10 mouse cellular contexts compared by ENCODE assay signal in genomic region chr7:19842885-19843504, GRCm38 (mm10). TPM values are rescaled to one million over a fixed set of nuclear protein-coding genes. Genes with fewer than 3 reads are reported as not detected.
DNase-seq lines count a peak whose midpoint lies in the region; ATAC-seq and TF ChIP-seq lines count a peak whose summit lies in the region.
"Had no signal": no experiment of that assay in that cellular context is flagged by ENCODE, and none has a peak within 500 bp of the region (broad histone marks: within the 10 kb centered on the region; RNA-seq: fewer than 3 reads in every experiment).

No protein-coding gene starts in this region.

- DNase-seq in heart, adult 11 months = peak; percentile 96
- DNase-seq in heart, embryonic 10.5 days (ENCODE audit: low spot score) = no peak
- peak; percentile 87 for DNase-seq in kidney, postnatal 36 days
- DNase-seq in left cerebral cortex, postnatal 4 days = no peak
- DNase-seq in cerebellum, postnatal 4 days (ENCODE audit: low spot score in 2 of 2) = no peak

- intact Hi-C loops in left cerebral cortex, postnatal 4 days (cut with DNase I) = no loop called here

- no peak overlapping the region for H3K9ac ChIP-seq in intestine, embryonic 15.5 days

- H3K4me2 ChIP-seq in intestine, embryonic 15.5 days (replicated peaks) = peak overlapping the region; percentile 31

- H3K9me3 ChIP-seq in heart, embryonic 10.5 days = no peaks in the 10 kb centered on the region
- no peaks in the 10 kb centered on the region for H3K9me3 ChIP-seq in E14TG2a.4 (ENCODE audit: low read length)
- no peaks in the 10 kb centered on the region for H3K9me3 ChIP-seq in intestine, embryonic 15.5 days

- H3K4me1 ChIP-seq in heart, embryonic 10.5 days = peaks cover 14% of the 10 kb centered on the region
- H3K4me1 ChIP-seq in E14TG2a.4 (replicated peaks; ENCODE audit: low read depth, low read length) = peaks cover 62% of the 10 kb centered on the region
- H3K4me1 ChIP-seq in intestine, embryonic 15.5 days (replicated peaks) = peaks cover 20% of the 10 kb centered on the region

- no peak overlapping the region for H3K4me3 ChIP-seq in heart, embryonic 10.5 days
- peak overlapping the region; percentile 66 for H3K4me3 ChIP-seq in E14TG2a.4 (replicated peaks; ENCODE audit: low read length)
- no peak overlapping the region for H3K4me3 ChIP-seq in intestine, embryonic 15.5 days (replicated peaks)

- no peak for TF ChIP-seq CTCF in E14TG2a.4 (conservative IDR thresholded peaks at IDR 0.05; ENCODE audit: low read length)

- peak; percentile 74 for ATAC-seq in intestine, embryonic 15.5 days
- ATAC-seq in megakaryocyte-erythroid progenitor cell, adult 5-6 weeks (replicated peaks; ENCODE audit: low FRiP score, low TSS enrichment, poor library complexity, severe bottlenecking) = no peak

- H3K27ac ChIP-seq in heart, embryonic 10.5 days = no peak overlapping the region
- peak overlapping the region; percentile 72 for H3K27ac ChIP-seq in intestine, embryonic 15.5 days

- WGBS in heart, embryonic 10.5 days = 27% methylated on average over 19 of the region's 19 CpGs
- 24% methylated on average over 19 of the region's 19 CpGs for whole genome bisulfite sequencing in intestine, embryonic 15.5 days

- H3K36me3 ChIP-seq in heart, embryonic 10.5 days = no peaks in the 10 kb centered on the region
- no peaks in the 10 kb centered on the region for H3K36me3 ChIP-seq in E14TG2a.4 (ENCODE audit: insufficient read depth, low read length)
- H3K36me3 ChIP-seq in intestine, embryonic 15.5 days = no peaks in the 10 kb centered on the region

- H3K27me3 ChIP-seq in heart, embryonic 10.5 days (ENCODE audit: insufficient read depth, poor library complexity, severe bottlenecking) = peaks cover 45% of the 10 kb centered on the region
- peaks cover 13% of the 10 kb centered on the region for H3K27me3 ChIP-seq in E14TG2a.4 (ENCODE audit: insufficient read depth, low read length)
- H3K27me3 ChIP-seq in intestine, embryonic 15.5 days (replicated peaks) = no peaks in the 10 kb centered on the region

RNA-seq across cellular contexts. Expression of gene Gm19345, which starts 8.8 kb away (rescaled TPM):
- not detected in 2 replicates for polyA plus RNA-seq in heart, embryonic 10.5 days (2016; fragmentation: Nextera tagmentation; extraction: Ambion mirVana)
- polyA plus RNA-seq in intestine, embryonic 15.5 days (2015; fragmentation: Nextera tagmentation; extraction: Ambion mirVana) = 0.14 and 0.16 TPM in 2 replicates
- total RNA-seq in left cerebral cortex, postnatal 4 days (2021) = 10 to 100 TPM; 14.8 to 15.9 TPM
- total RNA-seq in megakaryocyte-erythroid progenitor cell, adult 5-6 weeks (2014; fragmentation: Nextera tagmentation) = not detected in 2 replicates
- total RNA-seq in megakaryocyte-erythroid progenitor cell, adult 5-6 weeks (2017) = not detected in 2 replicates
- total RNA-seq: monocyte, adult 5-6 weeks had no signal
- polyA plus RNA-seq: heart, postnatal 0 days had no signal

RNA-seq across cellular contexts. Expression of gene Ceacam16, which starts 18.1 kb away (rescaled TPM):
- 0.09 TPM in 1 of 2 replicates, not detected in the other for polyA plus RNA-seq in heart, embryonic 10.5 days (2016; fragmentation: Nextera tagmentation; extraction: Ambion mirVana)
- polyA plus RNA-seq in intestine, embryonic 15.5 days (2015; fragmentation: Nextera tagmentation; extraction: Ambion mirVana) = not detected in 2 replicates
- not detected for total RNA-seq in left cerebral cortex, postnatal 4 days (2021)
- not detected in 2 replicates for total RNA-seq in megakaryocyte-erythroid progenitor cell, adult 5-6 weeks (2014; fragmentation: Nextera tagmentation)
- not detected in 2 replicates for total RNA-seq in megakaryocyte-erythroid progenitor cell, adult 5-6 weeks (2017)
- total RNA-seq: monocyte, adult 5-6 weeks had no signal
- polyA plus RNA-seq: heart, postnatal 0 days had no signal

RNA-seq across cellular contexts. Expression of gene Bcl3, which starts 20.4 kb away (rescaled TPM):
- 1.3 and 2.7 TPM in 2 replicates for polyA plus RNA-seq in heart, embryonic 10.5 days (2016; fragmentation: Nextera tagmentation; extraction: Ambion mirVana)
- polyA plus RNA-seq in intestine, embryonic 15.5 days (2015; fragmentation: Nextera tagmentation; extraction: Ambion mirVana) = 13.3 and 13.9 TPM in 2 replicates
- 1 to 10 TPM in 1 of 2 experiments, under 1 TPM in 1; 0.76 to 1.3 TPM for total RNA-seq in left cerebral cortex, postnatal 4 days (2021)
- 3.3 TPM in 1 of 2 replicates, not detected in the other for total RNA-seq in megakaryocyte-erythroid progenitor cell, adult 5-6 weeks (2014; fragmentation: Nextera tagmentation)
- 0.34 TPM in 1 of 2 replicates, not detected in the other for total RNA-seq in megakaryocyte-erythroid progenitor cell, adult 5-6 weeks (2017)

RNA-seq across cellular contexts. Expression of gene Ceacam19, which starts 44.8 kb away (rescaled TPM):
- polyA plus RNA-seq in heart, embryonic 10.5 days (2016; fragmentation: Nextera tagmentation; extraction: Ambion mirVana) = not detected in 2 replicates
- polyA plus RNA-seq in intestine, embryonic 15.5 days (2015; fragmentation: Nextera tagmentation; extraction: Ambion mirVana) = not detected in 2 replicates
- not detected for total RNA-seq in left cerebral cortex, postnatal 4 days (2021)
- not detected in 2 replicates for total RNA-seq in megakaryocyte-erythroid progenitor cell, adult 5-6 weeks (2014; fragmentation: Nextera tagmentation)
- total RNA-seq in megakaryocyte-erythroid progenitor cell, adult 5-6 weeks (2017) = not detected in 2 replicates
- polyA plus RNA-seq: heart, postnatal 0 days had no signal

RNA-seq across cellular contexts. Expression of gene Cblc, which starts 46.4 kb away (rescaled TPM):
- 1.1 and 1.2 TPM in 2 replicates for polyA plus RNA-seq in heart, embryonic 10.5 days (2016; fragmentation: Nextera tagmentation; extraction: Ambion mirVana)
- 24.5 and 26.4 TPM in 2 replicates for polyA plus RNA-seq in intestine, embryonic 15.5 days (2015; fragmentation: Nextera tagmentation; extraction: Ambion mirVana)
- total RNA-seq in left cerebral cortex, postnatal 4 days (2021) = under 1 TPM in 1 of 2 experiments, not detected in 1; 0.93 TPM
- total RNA-seq in megakaryocyte-erythroid progenitor cell, adult 5-6 weeks (2014; fragmentation: Nextera tagmentation) = not detected in 2 replicates
- not detected in 2 replicates for total RNA-seq in megakaryocyte-erythroid progenitor cell, adult 5-6 weeks (2017)
- total RNA-seq: monocyte, adult 5-6 weeks had no signal

Comparison
In these comparisons a context has a peak if more than half of its experiments do, and no peak if none do; other contexts are left out.
1. DNase-seq: peak in heart, adult 11 months (single experiment) and kidney, postnatal 36 days (2 of 2); none in heart, embryonic 10.5 days (single experiment), left cerebral cortex, postnatal 4 days (single experiment) and cerebellum, postnatal 4 days (0 of 2).
2. RNA of gene Gm19345, which starts 8.8 kb away (total RNA-seq): 14.8 to 15.9 TPM in left cerebral cortex, postnatal 4 days; not detected in megakaryocyte-erythroid progenitor cell, adult 5-6 weeks; every median in the first group is over 10 times any median in the second.